Mouse (Mus musculus): ENCODE measurements around the gene Sostdc1. TPM values are rescaled to one million over a fixed set of nuclear protein-coding genes. Genes with fewer than 3 reads are reported as not detected.

Sostdc1 gene
- total RNA-seq, 2 experiments from 2014 or later, result 3.4 to 3.5 TPM

GRCm38 (mm10) chr12:36364013-36364412 is 50.1 kb downstream of the Sostdc1 start:
- DNase-seq (ENCODE audit: extremely low spot score in 1 of 2, low spot score in 1 of 2), result no peak

Other genes starting within 250 kb of the Sostdc1 start
- gene Ankmy2, start 157.0 kb upstream of the Sostdc1 start, total RNA-seq (2021), result 10 to 100 TPM; 54.8 to 55.7 TPM
- 10 to 100 TPM; 60.1 to 75.7 TPM for gene Bzw2, start 156.1 kb upstream of the Sostdc1 start, total RNA-seq (2021)
- not detected for gene Lrrc72, start 60.7 kb upstream of the Sostdc1 start, total RNA-seq (2021)
- gene Ispd, start 67.3 kb downstream of the Sostdc1 start, total RNA-seq (2021), result 10 to 100 TPM; 11.7 to 13.8 TPM
- 1 to 10 TPM; 2.4 TPM for gene D630036H23Rik, start 68.0 kb downstream of the Sostdc1 start, total RNA-seq (2021)

All from layer of hippocampus, postnatal 25 days (tissue).